In the genomic region with DNA sequence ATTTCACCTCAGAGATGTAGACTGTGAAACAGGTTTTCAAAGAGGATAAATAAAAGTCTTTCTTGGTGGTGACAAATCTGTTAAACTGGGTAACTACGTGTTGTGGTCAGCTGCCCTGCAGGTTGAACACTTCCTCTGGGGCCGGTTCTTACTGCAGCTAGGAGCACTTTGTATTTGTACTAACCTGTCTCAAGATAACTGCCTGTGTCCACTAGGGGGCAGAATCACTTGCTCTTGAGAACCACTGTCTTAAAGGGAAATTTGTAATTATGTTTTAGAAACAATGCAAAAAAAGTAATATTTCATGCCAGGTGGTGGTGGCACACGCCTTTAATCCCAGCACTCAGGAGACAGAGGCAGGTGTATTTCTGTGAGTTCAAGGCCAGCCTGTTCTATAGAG, we compare ENCODE assay signal across 7 mouse cellular contexts. TPM values are rescaled to one million over a fixed set of nuclear protein-coding genes. Genes with fewer than 3 reads are reported as not detected.
A peak's percentile ranks its signal among the peaks of the same experiment; 100 is the strongest.
DNase-seq lines count a peak whose midpoint lies in the region; ATAC-seq and TF ChIP-seq lines count a peak whose summit lies in the region.

No protein-coding gene starts in this region.

- no peak overlapping the region for H3K27ac ChIP-seq in midbrain, embryonic 11.5 days (ENCODE audit: low read depth, low read length)
- H3K27ac ChIP-seq in midbrain, embryonic 16.5 days (ENCODE audit: low read length), result no peak overlapping the region
- no peak overlapping the region for H3K27ac ChIP-seq in heart, postnatal 0 days (ENCODE audit: low read depth)
- no peak overlapping the region for H3K27ac ChIP-seq in liver, embryonic 13.5 days

- TF ChIP-seq EP300 in heart, postnatal 0 days (IDR thresholded peaks at IDR 0.05; ENCODE audit: low read depth), result no peak

- H3K9me3 ChIP-seq in midbrain, embryonic 11.5 days (ENCODE audit: control insufficient read depth, low read length), result no peaks in the 10 kb centered on the region
- no peaks in the 10 kb centered on the region for H3K9me3 ChIP-seq in midbrain, embryonic 16.5 days (replicated peaks; ENCODE audit: control insufficient read depth, low read length, poor library complexity, severe bottlenecking)
- H3K9me3 ChIP-seq in heart, postnatal 0 days (replicated peaks; ENCODE audit: control insufficient read depth, low read length), result no peaks in the 10 kb centered on the region
- no peaks in the 10 kb centered on the region for H3K9me3 ChIP-seq in liver, embryonic 13.5 days (replicated peaks)

- no peak for ATAC-seq in midbrain, embryonic 11.5 days (ENCODE audit: low FRiP score)
- ATAC-seq in midbrain, embryonic 16.5 days, result no peak
- ATAC-seq in heart, postnatal 0 days (ENCODE audit: insufficient read depth, low read depth), result no peak
- ATAC-seq in liver, embryonic 13.5 days (ENCODE audit: low read depth), result no peak

- DNase-seq in midbrain, embryonic 11.5 days (ENCODE audit: low spot score, missing footprints), result peak; percentile 84
- peak; percentile 68 for DNase-seq in MN1 (ENCODE audit: low spot score)
- DNase-seq in c-Kit-negative CD71-positive TER-119-positive erythroid progenitor cells, embryonic 14.5 days (ENCODE audit: low read depth, low spot score), result peak; percentile 42
- DNase-seq in heart, postnatal 0 days (ENCODE audit: low spot score), result peak; percentile 58
- peak; percentile 22 for DNase-seq in liver, embryonic 13.5 days
- DNase-seq in skeletal muscle tissue, adult 2 months (ENCODE audit: low read depth, low spot score), result peak; percentile 30

- H3K9ac ChIP-seq in midbrain, embryonic 11.5 days (ENCODE audit: low read length), result no peak overlapping the region
- H3K9ac ChIP-seq in midbrain, embryonic 16.5 days (ENCODE audit: low read depth, low read length), result no peak overlapping the region
- H3K9ac ChIP-seq in heart, postnatal 0 days (replicated peaks; ENCODE audit: low read depth, low read length), result no peak overlapping the region
- no peak overlapping the region for H3K9ac ChIP-seq in liver, embryonic 13.5 days

- H3K4me3 ChIP-seq in midbrain, embryonic 11.5 days (ENCODE audit: low read depth, low read length), result no peak overlapping the region
- H3K4me3 ChIP-seq in midbrain, embryonic 16.5 days (ENCODE audit: low read depth, low read length), result no peak overlapping the region
- H3K4me3 ChIP-seq in heart, postnatal 0 days (ENCODE audit: low read depth, low read length), result no peak overlapping the region
- no peak overlapping the region for H3K4me3 ChIP-seq in liver, embryonic 13.5 days (replicated peaks)

- 65% methylated on average over 3 of the region's 3 CpGs for WGBS in midbrain, embryonic 11.5 days
- WGBS in midbrain, embryonic 16.5 days, result 56% methylated on average over 3 of the region's 3 CpGs
- 43% methylated on average over 3 of the region's 3 CpGs for WGBS in heart, postnatal 0 days
- WGBS in liver, embryonic 13.5 days (ENCODE audit: insufficient replicate concordance), result 24% methylated on average over 3 of the region's 3 CpGs

- peak; percentile 64 for TF ChIP-seq CTCF in heart, postnatal 0 days (IDR thresholded peaks at IDR 0.05; ENCODE audit: low read depth)

- H3K36me3 ChIP-seq in midbrain, embryonic 11.5 days (ENCODE audit: control insufficient read depth, insufficient read depth, low read length), result peaks cover 10% of the 10 kb centered on the region; the same call in 1 of the 2 replicates
- no peaks in the 10 kb centered on the region for H3K36me3 ChIP-seq in midbrain, embryonic 16.5 days (ENCODE audit: control insufficient read depth, insufficient read depth, low read length)
- H3K36me3 ChIP-seq in heart, postnatal 0 days (replicated peaks; ENCODE audit: control insufficient read depth, insufficient read depth, low read length), result peaks cover 49% of the 10 kb centered on the region
- H3K36me3 ChIP-seq in liver, embryonic 13.5 days, result peaks cover 85% of the 10 kb centered on the region

- H3K27me3 ChIP-seq in midbrain, embryonic 11.5 days (ENCODE audit: control insufficient read depth, insufficient read depth, low read length), result no peaks in the 10 kb centered on the region
- H3K27me3 ChIP-seq in midbrain, embryonic 16.5 days (ENCODE audit: control insufficient read depth, insufficient read depth, low read depth, low read length), result no peaks in the 10 kb centered on the region
- H3K27me3 ChIP-seq in heart, postnatal 0 days (ENCODE audit: control insufficient read depth, insufficient read depth, low read length), result no peaks in the 10 kb centered on the region
- no peaks in the 10 kb centered on the region for H3K27me3 ChIP-seq in liver, embryonic 13.5 days

- no peaks in the 10 kb centered on the region for H3K4me1 ChIP-seq in midbrain, embryonic 11.5 days (ENCODE audit: control insufficient read depth, insufficient read depth, low read length)
- H3K4me1 ChIP-seq in midbrain, embryonic 16.5 days (ENCODE audit: control insufficient read depth, insufficient read depth, low read length), result no peaks in the 10 kb centered on the region
- H3K4me1 ChIP-seq in heart, postnatal 0 days (ENCODE audit: control insufficient read depth, insufficient read depth), result no peaks in the 10 kb centered on the region
- no peaks in the 10 kb centered on the region for H3K4me1 ChIP-seq in liver, embryonic 13.5 days (replicated peaks)

- H3K4me2 ChIP-seq in midbrain, embryonic 11.5 days, result no peak overlapping the region
- no peak overlapping the region for H3K4me2 ChIP-seq in midbrain, embryonic 16.5 days (ENCODE audit: low read length)
- no peak overlapping the region for H3K4me2 ChIP-seq in heart, postnatal 0 days (ENCODE audit: low read depth, low read length)
- no peak overlapping the region for H3K4me2 ChIP-seq in liver, embryonic 13.5 days

RNA-seq across cellular contexts. Expression of gene Hhex, which starts 15.0 kb away (rescaled TPM):
- polyA plus RNA-seq in midbrain, embryonic 11.5 days (2014; fragmentation: Nextera tagmentation; extraction: Ambion mirVana), result 4.5 and 5.4 TPM in 2 replicates
- 4.6 TPM in 2 replicates for polyA plus RNA-seq in midbrain, embryonic 16.5 days (2015; fragmentation: Nextera tagmentation; extraction: Ambion mirVana)
- 1.3 and 5.2 TPM in 2 replicates for total RNA-seq in heart, postnatal 0 days (2014; rRNA removed; ENCODE audit: low replicate concordance)
- 9.8 and 10.0 TPM in 2 replicates for polyA plus RNA-seq in heart, postnatal 0 days (2015; fragmentation: Nextera tagmentation; extraction: Ambion mirVana)
- polyA plus RNA-seq in liver, embryonic 13.5 days (2015; fragmentation: Nextera tagmentation; extraction: Ambion mirVana), result 27.8 and 34.4 TPM in 2 replicates

RNA-seq across cellular contexts. Expression of gene Kif11, which starts 43.4 kb away (rescaled TPM):
- 97.6 and 114 TPM in 2 replicates for polyA plus RNA-seq in midbrain, embryonic 11.5 days (2014; fragmentation: Nextera tagmentation; extraction: Ambion mirVana)
- polyA plus RNA-seq in midbrain, embryonic 16.5 days (2015; fragmentation: Nextera tagmentation; extraction: Ambion mirVana), result 6.3 and 7.7 TPM in 2 replicates
- total RNA-seq in heart, postnatal 0 days (2014; rRNA removed; ENCODE audit: low replicate concordance), result 31.4 and 41.5 TPM in 2 replicates
- polyA plus RNA-seq in heart, postnatal 0 days (2015; fragmentation: Nextera tagmentation; extraction: Ambion mirVana), result 10.4 and 10.8 TPM in 2 replicates
- 50.8 and 65.4 TPM in 2 replicates for polyA plus RNA-seq in liver, embryonic 13.5 days (2015; fragmentation: Nextera tagmentation; extraction: Ambion mirVana)

Comparison
In these comparisons a context has a peak if more than half of its experiments do, and no peak if none do; other contexts are left out.
1. DNase-seq: peak in every context shown above with its lines; median percentile 84 in midbrain, embryonic 11.5 days; 68 in MN1; 58 in heart, postnatal 0 days; 42 in c-Kit-negative CD71-positive TER-119-positive erythroid progenitor cells, embryonic 14.5 days; 30 in skeletal muscle tissue, adult 2 months; 22 in liver, embryonic 13.5 days.